Mouse (Mus musculus) retina, adult 2 months (tissue): ENCODE data around the gene Htr3a.
A peak's percentile ranks its signal among the peaks of the same experiment; 100 is the strongest.

Experiments used
- DNase-seq: peaks from one replicate; pipeline ENCODE4 v3.0.0-alpha.2; 2012; ENCODE audit warnings: low read depth, low spot score

The Htr3a gene

DNA sequence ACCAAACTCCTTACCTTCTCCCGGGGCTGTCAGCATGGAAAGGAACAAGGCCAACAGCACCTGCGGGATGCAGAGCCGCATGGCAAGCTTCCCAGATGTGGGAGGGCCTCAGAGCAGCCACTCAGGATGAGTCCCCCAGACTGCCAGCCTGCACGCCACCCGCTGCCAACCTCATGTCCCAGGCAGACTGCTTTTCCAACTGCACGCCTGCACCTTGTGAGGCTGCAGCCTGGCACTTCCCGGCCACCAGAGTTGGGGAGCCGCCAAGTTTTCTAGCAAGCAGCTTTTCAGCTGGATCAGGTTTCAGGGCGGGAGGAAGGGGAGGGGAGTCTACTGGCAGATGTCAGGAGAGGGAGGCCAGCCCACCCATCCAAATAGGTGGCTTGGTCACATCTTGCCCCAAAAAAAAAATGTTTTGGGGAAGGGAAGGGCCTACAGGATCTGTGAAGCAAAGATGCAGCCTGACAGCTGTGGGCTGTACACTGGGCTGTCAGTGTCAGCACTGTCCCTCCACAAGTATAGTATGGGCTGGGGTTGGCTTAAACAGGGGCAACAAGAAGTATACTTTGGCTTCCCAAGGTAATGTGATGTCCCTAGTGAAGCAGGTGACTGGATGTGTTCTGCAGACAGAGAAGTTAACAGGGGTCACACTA lies at the start of gene Htr3a:
TSS of gene Htr3a (minus strand) at position 215 of the 653 bp plus-strand sequence.
- DNase-seq, result no peak

DNA sequence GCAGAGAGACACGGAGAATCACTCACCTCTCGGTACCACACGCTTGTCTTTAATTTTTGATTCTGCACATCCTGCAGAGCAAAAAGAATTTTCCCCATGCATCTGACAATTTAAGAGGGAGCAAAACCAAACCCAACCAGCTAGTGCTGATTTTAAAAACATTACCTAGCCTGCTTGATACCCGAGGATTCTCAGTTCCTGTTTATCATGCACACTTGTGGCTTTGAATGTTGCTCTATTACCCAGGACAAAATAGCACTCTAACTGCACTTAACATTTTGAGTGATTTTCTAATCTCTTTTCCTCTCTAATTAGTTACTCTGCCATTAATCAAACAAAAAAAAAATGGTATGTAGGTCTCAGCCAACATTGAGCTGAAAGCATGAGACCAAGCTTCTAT lies 36.7 kb upstream of the Htr3a start:
- no peak for DNase-seq

DNA sequence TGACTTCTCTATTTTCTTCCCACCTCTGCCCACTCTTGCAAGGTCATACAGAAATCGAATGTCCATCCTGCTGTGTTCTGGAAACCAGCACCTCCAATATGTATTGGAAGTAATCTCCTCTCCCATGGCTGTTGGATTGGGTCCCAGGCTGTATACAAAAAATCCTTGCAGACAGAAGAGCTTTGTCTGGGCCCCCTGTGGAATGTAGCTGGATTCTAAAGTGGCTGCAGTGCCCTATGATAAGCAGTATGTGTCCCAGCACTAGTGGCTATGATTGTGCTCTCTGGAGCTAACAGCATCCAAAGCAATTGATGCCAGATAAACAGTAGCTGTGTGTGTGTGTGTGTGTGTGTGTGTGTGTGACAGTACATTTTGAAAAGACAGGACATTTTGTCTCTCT lies 31.4 kb upstream of the Htr3a start:
- no peak for DNase-seq

DNA sequence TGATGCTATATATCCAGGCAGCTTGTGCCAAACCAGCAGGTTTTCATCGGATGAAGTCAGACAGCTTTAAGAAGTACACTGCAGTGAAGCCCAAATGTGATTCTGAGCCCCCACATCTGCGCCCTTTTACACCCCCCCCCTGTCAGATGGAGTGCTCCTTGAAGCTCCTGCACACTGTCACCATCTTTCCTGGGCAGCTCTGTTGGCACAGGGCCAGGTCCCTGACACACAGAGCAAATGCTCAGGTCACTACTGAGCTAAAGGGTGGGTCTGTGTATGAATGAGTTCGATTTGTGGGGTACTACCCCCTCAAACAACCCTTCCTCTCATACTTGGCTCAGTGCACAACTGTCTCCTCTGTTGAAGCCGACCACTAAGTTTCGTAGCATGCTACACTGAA lies 18.5 kb upstream of the Htr3a start:
- no peak for DNase-seq

DNA sequence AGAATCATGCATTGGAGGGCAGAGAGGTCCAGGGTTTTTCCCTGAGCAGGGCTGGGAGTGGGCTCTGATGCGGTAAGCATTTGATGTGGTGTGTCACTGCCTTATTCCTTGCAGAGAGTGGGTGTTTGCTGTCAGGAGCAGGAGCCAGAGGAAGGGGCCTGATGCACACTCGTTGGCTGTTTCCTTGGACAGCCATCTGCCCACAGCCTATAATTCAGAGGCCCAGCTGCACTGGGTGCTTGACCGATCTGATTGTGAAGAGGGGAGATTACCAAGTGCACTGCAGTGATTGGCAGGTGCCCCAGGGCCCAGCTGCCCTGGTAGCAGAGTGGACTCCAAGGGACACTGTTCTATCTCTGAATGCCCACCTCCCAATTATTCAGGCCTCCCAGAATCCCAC lies 17.9 kb upstream of the Htr3a start:
- no peak for DNase-seq

DNA sequence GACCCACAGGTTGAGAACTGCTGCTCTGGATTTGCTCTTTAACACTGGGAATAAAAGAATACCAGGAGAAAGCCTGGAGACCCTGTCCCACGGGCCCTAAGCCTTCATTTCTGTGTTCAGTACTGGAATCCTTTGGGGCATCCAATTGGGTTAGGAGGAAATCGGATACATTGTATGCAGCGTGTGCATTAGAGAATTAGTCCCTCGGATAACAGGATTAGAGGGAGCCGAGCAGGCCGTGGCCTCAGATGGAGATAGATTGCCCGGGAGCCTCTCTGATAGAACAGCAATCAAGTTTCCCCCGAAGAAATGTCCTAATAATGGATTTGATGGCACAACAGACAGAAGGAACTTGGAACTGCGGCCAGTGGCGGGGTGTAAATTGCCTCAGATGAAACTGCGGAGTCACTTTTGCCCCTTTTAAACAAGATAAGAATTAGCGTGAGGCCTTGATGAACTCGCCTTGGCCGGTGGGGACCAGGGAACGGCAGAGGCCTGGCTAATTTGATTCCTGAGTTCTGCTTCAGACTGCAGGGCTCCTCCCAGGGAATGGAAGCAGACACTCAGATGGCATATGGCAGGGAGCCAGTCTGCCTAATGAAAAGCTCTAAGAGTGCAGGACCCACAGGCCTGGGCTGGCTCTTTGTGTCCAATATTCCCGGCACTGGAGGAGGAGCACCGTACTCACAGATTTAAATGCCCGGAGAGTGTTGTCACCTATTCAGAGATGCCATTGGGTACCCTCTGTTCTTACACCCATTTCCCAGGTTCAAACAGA lies 5.3 kb upstream of the Htr3a start:
- peak; percentile 22 for DNase-seq

DNA sequence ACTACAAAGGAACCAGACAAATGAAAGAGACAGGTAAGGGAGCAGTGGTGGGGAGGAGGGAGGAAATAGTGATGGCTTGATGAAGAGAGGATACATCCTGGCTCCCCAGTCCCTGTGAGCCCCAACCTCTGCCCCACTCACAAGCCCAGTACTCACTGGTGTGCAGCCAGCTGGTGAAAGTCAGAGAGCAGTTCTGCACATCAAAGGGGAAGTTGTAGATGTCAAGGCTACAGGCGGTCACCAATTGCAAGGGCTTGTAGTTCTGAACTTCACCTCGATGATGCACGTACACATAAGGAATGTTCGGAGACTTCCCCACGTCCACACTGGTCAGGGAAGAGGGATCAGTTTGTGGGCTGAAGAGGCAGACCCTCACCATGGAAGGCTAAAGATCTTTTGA lies 6.5 kb downstream of the Htr3a start:
- no peak for DNase-seq

DNA sequence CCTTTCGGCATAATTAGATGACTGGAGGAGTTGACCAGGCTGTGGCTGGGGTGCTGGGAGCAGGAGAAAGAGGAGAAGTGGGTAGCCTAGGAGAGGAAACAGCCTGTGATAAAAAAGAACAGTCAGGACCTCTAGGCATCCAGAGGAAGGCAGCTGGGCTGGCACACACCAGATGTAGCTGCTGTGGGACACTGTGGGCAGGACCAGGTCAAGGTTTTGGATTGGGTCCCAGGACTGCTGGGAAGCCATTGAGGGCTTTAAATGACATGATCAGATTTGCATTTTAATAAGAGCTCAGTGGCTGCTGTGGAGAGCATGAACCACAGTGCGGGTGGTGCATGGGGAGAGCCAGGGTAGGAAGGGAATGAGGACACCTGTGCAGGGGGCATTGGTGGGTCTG lies 7.1 kb downstream of the Htr3a start:
- no peak for DNase-seq

DNA sequence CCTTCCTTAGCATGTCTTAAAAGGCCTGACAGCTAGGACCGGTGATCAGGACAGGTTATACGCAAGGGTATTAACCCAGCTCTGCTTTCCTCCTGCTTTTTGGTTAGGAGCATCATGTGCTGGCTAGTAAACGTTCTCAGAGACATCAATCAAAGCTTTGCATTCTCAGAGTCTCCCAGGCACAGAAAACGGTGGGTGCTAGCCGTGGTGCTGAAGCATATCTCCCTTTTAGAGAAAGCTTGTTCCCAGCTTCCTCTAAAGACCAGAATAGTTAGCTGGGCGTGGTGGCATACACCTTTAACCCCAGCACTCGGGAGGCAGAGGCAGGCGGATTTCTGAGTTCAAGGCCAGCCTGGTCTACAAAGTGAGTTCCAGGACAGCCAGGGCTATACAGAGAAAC lies 12.3 kb downstream of the Htr3a start:
- DNase-seq, result no peak

DNA sequence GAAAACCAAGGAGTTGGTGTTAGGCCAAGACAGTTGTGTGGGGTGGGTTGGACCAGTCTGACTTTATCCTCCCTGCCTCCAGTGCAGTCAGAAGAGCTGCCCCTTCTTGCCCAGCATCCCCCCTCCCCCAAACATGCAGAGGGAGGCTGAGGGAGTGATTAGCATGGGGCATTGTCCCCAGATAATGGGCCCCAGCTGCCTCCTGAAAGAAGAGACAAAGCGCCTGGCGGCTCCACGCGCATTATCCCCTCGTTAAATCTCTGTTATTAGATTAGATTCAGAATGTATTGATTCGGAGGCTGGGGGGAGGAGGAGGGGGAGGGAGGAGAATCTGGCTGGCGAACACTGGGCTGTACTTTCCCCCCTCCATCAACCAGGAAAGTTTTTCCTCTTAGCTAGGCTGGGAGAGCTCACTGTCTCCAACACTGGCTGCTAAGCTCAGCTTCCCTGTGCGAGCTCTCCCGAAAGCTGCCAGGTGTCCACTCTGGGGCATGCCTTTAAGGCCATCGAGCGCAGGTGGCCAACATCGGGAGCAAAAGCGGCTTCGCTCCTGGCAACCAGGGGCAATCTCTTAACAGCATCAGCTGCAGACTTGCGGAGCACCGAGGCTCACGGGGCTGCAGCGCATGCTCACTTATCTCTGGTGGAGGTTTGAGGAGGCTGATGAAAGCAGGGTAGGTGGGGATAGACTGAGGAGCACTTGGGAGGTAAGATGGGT lies 14.9 kb downstream of the Htr3a start:
- DNase-seq, result no peak

DNA sequence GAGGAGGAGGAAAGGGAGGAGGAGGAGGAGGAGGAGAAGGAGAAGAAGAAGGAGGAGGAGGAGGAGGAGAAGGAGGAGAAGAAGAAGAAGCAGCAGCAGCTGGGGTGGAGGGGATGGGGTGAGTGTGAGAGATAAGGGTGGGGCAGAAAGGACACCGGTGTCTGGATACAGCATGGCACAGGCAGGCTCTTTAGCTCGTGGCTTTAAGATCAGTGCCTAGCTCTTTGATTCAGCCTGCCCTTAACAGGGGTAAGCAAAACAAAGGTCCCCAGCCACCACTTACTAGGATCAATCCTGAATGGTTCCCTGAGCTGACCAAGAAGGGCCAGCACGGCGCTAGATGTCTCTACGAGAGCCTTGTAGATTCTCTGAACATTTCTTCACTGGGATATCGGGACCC lies 16.1 kb downstream of the Htr3a start:
- no peak for DNase-seq

DNA sequence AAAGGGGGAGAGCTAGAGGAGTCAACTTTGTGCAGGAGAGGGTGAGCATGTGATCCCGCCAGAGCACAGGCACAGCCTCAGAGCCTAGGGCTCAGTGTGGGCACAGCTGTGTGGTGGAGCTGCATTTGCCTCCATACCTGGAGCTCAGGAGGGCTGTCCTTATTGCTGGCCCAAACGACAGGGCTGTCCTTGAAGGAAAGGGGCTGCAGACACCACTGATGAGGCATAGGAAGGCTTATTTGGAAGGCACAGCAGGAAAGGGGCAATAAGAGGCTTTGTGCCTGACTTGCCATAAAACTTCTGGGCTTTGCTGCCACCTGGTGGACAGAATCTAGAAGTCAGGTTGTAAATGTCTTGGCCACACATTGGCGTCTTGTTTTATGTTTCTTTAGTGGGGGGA lies 16.9 kb downstream of the Htr3a start:
- peak; percentile 68 for DNase-seq

DNA sequence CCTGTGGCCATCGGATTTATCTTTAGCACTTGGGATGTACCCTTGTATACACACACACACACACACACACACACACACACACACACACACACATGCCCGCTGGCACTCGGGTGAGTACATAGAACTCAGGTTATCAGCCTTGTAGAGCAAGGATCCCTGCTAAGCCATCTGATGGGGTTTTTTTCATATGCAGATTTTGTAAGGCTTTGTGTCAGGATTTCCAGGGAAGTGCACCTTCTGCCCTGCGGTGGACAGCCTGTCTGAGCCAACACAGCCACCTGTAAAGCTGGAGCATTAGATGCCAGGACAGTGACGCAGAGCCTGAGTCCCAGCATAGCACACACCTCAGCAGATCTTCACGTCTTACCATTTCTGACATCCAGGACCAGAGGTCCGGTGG lies 21.8 kb downstream of the Htr3a start:
- DNase-seq, result no peak

DNA sequence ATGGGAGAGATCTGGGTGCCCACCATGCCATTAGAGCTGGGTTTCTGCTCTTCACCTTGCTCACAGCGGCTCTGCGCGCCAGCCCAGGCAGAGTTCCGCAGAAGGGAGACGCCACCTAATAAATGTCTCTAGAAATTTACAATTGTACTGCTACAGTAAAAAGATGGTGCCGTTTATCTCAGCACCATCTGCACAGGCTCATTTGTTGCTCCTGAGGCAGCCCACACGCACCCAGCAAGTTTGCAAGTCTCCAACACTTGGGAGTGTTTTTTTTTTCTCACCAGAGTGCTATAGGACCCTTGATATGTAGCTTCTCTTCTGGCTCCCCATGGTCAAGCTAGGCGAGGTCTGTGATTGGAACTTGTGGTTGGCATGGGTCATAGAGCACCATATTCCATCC lies 38.0 kb downstream of the Htr3a start:
- DNase-seq, result no peak

DNA sequence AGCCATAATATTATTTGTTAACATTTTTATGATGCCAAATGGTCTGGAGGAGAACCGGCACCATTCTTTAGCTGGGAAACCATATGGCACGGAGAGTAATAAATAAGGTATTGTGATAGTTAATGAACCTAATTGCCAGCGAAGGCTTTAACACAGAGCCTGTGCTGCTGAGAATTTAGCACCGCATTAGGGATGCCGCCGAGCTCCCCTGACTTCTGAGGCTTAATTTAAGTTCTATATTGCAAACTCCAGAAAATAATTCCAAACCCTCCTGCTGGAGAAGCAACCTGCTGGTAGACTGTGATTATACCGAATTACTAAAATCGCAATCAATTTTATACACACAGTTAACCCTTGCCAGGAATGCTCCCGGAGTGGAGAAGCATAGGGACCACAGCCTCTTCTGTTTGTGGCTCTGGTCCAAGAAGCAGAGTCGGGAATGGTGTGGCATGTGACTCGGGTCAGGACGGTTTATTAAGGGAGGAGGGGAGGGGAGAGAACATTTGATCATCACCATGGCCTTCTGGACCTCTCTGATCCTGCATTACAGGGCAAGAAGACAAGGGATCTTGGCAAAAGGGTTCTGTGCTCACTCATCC lies 44.3 kb downstream of the Htr3a start:
- no peak for DNase-seq

DNA sequence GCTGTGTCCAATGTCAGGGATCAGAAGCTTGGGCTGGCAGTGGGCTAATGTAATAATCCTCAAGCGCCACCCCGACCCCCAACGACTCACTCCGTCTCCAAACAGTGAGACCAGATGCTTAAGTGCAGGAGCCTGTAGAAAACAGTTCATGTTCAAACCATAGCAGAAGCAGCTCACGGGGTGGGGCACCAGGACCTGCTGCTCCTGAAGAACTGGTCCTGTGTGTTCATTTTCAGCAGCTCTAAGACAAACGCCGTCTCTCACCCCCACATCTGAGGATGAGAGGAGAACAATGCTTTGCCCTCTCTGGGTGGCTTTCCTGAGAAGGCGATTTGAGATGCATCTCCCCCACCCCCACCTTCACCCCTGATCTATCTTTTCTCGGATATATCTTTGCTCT lies 45.7 kb downstream of the Htr3a start:
- DNase-seq, result no peak

DNA sequence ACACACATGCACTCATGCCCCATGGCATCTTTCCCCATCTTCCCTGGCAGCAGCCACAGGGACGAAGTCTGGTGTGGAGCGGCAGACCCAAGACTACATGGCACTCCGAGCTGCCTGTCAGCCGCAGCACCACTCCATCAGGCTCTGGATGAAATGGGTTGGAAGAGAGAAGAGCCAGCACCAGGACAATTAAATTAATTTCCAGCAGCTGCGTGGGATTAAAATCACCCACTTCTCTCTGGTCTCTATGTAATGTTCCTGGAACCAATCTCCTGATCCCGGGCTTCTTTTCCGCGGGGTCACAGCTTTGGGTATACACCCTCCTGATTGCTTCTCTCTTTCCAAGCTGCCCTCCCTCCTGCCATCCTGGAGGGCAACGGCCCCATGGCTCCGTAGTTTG lies 49.4 kb downstream of the Htr3a start:
- no peak for DNase-seq

DNA sequence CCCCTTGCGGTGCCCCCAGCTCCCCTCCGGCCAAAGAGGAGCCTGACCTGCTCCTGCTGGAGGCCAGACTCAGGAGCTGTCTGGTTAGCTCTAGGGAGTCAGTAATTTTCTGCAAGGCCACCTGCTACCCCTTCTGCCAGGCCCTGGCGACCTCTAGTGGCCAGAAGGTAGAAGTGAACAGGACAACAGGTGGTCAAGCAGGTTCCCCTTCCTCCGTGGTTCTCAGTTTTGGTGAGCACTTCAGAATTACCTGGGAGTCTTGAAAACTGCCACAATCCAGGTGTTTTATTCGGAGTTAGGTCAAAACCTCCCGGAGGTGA lies 50.4 kb downstream of the Htr3a start:
- peak; percentile 39 for DNase-seq

DNA sequence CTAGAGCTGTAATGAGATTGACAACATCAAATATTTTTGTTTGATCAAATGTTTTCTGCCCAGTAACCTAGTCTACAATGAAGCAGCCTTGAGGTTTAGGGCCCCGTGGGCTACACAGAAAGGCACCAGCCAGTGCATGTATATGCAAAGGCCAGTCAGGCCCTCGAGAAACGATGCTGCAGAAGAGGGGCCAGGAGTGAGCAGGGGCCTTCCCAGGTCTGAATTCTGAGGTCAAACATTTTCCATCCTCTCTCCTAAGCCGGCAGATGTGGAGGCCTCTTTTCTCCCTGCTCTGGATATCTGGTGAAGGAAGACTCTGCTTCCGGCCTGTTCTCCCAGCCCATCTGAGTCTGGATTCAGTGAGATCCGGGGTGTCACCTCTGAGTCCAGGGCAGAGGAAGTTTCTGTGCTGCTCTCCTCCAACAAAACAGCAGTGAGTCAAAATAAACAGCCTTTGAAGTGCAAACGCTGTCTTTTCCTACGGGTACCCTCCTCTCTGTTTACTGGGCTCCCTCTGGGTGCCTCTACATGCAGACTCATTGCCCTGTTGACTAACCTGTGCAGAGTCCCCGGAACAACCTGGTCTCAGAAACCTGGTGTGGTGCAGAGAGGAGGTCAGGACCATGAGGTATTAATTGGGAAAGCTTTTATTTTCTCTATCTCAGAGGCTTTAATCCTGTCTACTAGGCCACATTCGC lies 50.9 kb downstream of the Htr3a start:
- DNase-seq, result no peak

DNA sequence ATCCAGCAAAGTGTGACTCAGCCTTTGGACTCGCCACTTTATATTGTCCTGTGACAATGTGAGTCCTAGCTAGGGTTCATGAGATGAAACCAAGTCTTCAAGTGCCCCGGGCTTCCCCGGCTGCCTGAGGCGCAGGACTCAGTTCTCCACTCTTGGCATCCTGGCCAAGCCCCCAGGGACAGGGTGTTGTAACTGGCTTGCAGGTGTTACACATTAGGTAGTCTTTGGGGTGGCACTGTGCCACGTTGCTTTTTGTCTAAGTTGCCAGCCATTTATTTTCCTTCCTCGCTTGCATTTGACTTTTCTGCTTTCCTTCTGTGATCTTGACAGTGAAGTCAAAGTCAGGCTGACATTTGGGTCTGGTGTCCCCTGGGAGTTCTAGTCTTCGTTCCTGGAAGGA lies 53.0 kb downstream of the Htr3a start:
- no peak for DNase-seq

DNA sequence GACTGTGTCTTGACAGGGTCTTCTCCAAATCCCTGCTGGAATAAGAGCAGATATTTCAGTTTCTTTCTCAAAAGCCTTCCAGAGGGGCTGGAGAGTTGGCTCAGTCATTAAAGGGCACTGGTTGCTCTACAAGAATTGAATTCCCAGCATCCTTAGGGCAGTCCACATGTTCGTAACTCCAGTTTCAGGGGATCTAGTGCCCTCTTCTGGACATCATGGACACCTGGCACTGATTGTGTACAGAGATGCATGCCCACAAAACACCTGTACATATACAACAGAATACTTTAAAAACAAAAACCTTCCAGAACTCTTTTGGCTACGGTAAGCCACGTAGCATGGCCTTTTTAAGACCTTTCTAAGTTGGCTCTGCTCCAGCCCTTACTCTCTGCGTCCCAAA lies 54.7 kb downstream of the Htr3a start:
- no peak for DNase-seq

DNA sequence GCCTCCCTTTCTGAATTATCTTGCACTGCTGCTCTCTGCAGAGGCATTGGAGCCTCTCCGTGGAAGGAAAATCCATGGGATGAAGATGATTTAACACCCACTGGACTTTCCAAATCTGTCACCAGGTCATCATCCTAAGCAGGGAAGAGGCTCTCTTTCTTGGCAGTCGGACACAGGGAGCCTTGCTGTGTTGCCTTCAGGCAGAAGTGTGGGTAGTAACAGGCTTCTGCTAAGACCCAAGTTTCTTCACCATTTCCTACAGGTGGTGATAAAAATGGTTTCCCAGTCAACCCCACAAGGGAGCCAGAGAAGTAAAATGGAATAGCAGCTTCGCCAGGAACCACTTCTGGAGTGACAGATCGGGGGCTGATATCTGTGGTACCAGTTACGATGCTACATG lies 61.4 kb downstream of the Htr3a start:
- DNase-seq, result no peak
